In the genomic region with DNA sequence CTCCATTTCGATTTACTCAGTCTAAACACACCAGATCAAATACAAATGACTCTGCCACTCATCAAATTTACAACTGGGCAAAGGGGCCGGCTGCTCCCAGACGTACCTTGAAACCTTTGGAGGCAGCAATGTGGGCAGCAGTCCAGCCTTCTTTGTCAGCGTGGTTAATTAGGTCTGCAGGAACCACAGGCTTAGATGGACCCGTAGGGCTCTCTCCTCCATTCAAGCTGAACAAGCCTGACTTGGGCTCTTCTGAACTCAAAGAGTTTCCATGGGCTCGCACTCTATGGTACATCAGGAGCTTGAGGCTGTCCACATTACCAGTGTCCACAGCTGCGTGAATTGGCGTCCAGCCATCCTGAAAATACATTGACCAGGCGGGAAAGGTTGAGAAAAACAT, we compare ENCODE assay signal across 11 mouse cellular contexts.
A peak's percentile ranks its signal among the peaks of the same experiment; 100 is the strongest.
DNase-seq lines count a peak whose midpoint lies in the region; ATAC-seq lines count a peak whose summit lies in the region.
"Had no signal": no experiment of that assay in that cellular context is flagged by ENCODE, and none has a peak within 500 bp of the region (broad histone marks: within the 10 kb centered on the region; RNA-seq: fewer than 3 reads in every experiment).

No protein-coding gene starts in this region.

- 65% methylated on average over 9 of the region's 9 CpGs for WGBS in hindbrain, embryonic 14.5 days
- 76% methylated on average over 9 of the region's 9 CpGs for WGBS in hindbrain, embryonic 10.5 days

- H3K4me3 ChIP-seq in hindbrain, embryonic 14.5 days (replicated peaks; ENCODE audit: low read length): no peak overlapping the region
- H3K4me3 ChIP-seq in hindbrain, embryonic 10.5 days: no peak overlapping the region
- H3K4me3 ChIP-seq: embryonic facial prominence, embryonic 12.5 days; megakaryocyte, embryonic 14.5 days had no signal

- H3K9me3 ChIP-seq in hindbrain, embryonic 14.5 days (ENCODE audit: control insufficient read depth, low read length): no peaks in the 10 kb centered on the region
- H3K9me3 ChIP-seq in hindbrain, embryonic 10.5 days: no peaks in the 10 kb centered on the region
- H3K9me3 ChIP-seq: embryonic facial prominence, embryonic 12.5 days had no signal

- no peak overlapping the region for H3K9ac ChIP-seq in hindbrain, embryonic 14.5 days
- H3K9ac ChIP-seq: embryonic facial prominence, embryonic 12.5 days; liver, postnatal 0 days had no signal

- peaks cover 30% of the 10 kb centered on the region for H3K36me3 ChIP-seq in hindbrain, embryonic 14.5 days (replicated peaks; ENCODE audit: control insufficient read depth, insufficient read depth)
- no peaks in the 10 kb centered on the region for H3K36me3 ChIP-seq in hindbrain, embryonic 10.5 days
- H3K36me3 ChIP-seq: embryonic facial prominence, embryonic 12.5 days had no signal

- no peak overlapping the region for H3K4me2 ChIP-seq in hindbrain, embryonic 14.5 days (replicated peaks)
- H3K4me2 ChIP-seq: embryonic facial prominence, embryonic 12.5 days had no signal

- peak; percentile 60; the same call in 1 of the 2 replicates for ATAC-seq in hindbrain, embryonic 14.5 days (ENCODE audit: low FRiP score)
- ATAC-seq in granulocyte monocyte progenitor cell, adult 5-6 weeks (replicated peaks; ENCODE audit: poor library complexity, severe bottlenecking): no peak
- ATAC-seq: liver, postnatal 0 days had no signal

- H3K4me1 ChIP-seq in hindbrain, embryonic 14.5 days (replicated peaks; ENCODE audit: control insufficient read depth, insufficient read depth, low read length): no peaks in the 10 kb centered on the region
- peaks cover 3% of the 10 kb centered on the region for H3K4me1 ChIP-seq in hindbrain, embryonic 10.5 days (replicated peaks)
- H3K4me1 ChIP-seq: embryonic facial prominence, embryonic 12.5 days; megakaryocyte, embryonic 14.5 days had no signal

- H3K27me3 ChIP-seq in hindbrain, embryonic 14.5 days (ENCODE audit: control insufficient read depth, insufficient read depth, low read length): no peaks in the 10 kb centered on the region
- no peaks in the 10 kb centered on the region for H3K27me3 ChIP-seq in hindbrain, embryonic 10.5 days (ENCODE audit: insufficient read depth, poor library complexity, severe bottlenecking)
- H3K27me3 ChIP-seq: embryonic facial prominence, embryonic 12.5 days; megakaryocyte, embryonic 14.5 days had no signal

- H3K27ac ChIP-seq in hindbrain, embryonic 14.5 days: no peak overlapping the region
- H3K27ac ChIP-seq in hindbrain, embryonic 10.5 days: no peak overlapping the region
- H3K27ac ChIP-seq: embryonic facial prominence, embryonic 12.5 days had no signal

- no peak for DNase-seq in hindbrain, embryonic 14.5 days (ENCODE audit: low spot score)
- no peak for DNase-seq in hindbrain, embryonic 10.5 days (ENCODE audit: low spot score)
- DNase-seq in brain, adult 2 months (ENCODE audit: low read depth, low spot score): peak; percentile 42
- DNase-seq in kidney, adult 11 months: peak; percentile 70
- peak; percentile 77 to 84 for DNase-seq in kidney, postnatal 36 days
- DNase-seq in embryo, embryonic 9.5 days (ENCODE audit: extremely low spot score): no peak
- DNase-seq: liver, postnatal 0 days; thymus, adult 18-20 months had no signal

Comparison
In these comparisons a context has a peak if more than half of its experiments do, and no peak if none do; other contexts are left out.
1. DNase-seq: peak in brain, adult 2 months (single experiment), kidney, adult 11 months (single experiment) and kidney, postnatal 36 days (2 of 2); none in hindbrain, embryonic 14.5 days (single experiment), hindbrain, embryonic 10.5 days (single experiment) and embryo, embryonic 9.5 days (single experiment).